Mouse (Mus musculus) heart, embryonic 12.5 days (tissue): ENCODE measurements around the gene Clnk. TPM values are rescaled to one million over a fixed set of nuclear protein-coding genes. Genes with fewer than 3 reads are reported as not detected.

ENCODE experiments used
- ATAC-seq: fragments of 200-750 bp; cut with Nextera tagmentation; 2 replicates; pipeline ENCODE4 v1.8.0; 2017; ENCODE audit warnings: moderate TSS enrichment, moderate library complexity; ENCODE audit not compliant: insufficient number of reproducible peaks, low FRiP score
- H3K27ac ChIP-seq: fragments of 300-500 bp; sonication (generic); 2 replicates; pipeline ENCODE4 v1.5.1; 2016; ENCODE audit warnings: mild to moderate bottlenecking, moderate library complexity; ENCODE audit not compliant: poor library complexity, severe bottlenecking
- H3K27me3 ChIP-seq: fragments of 300-500 bp; sonication (generic); replicated peaks from 2 replicates; pipeline ENCODE4 v1.6.1; 2016; ENCODE audit warnings: mild to moderate bottlenecking, moderate library complexity
- H3K36me3 ChIP-seq: fragments of 300-500 bp; sonication (generic); 2 replicates; pipeline ENCODE4 v1.6.1; 2016; ENCODE audit warnings: mild to moderate bottlenecking, moderate library complexity
- H3K4me1 ChIP-seq: fragments of 300-500 bp; sonication (generic); replicated peaks from 2 replicates; pipeline ENCODE4 v1.6.1; 2016; ENCODE audit warnings: mild to moderate bottlenecking
- H3K4me2 ChIP-seq: fragments of 300-500 bp; sonication (generic); 2 replicates; pipeline ENCODE4 v1.6.1; 2016; ENCODE audit warnings: mild to moderate bottlenecking, moderate library complexity
- H3K4me3 ChIP-seq: fragments of 300-500 bp; sonication (generic); 2 replicates; pipeline ENCODE4 v1.5.1; 2016; ENCODE audit warnings: mild to moderate bottlenecking
- H3K9ac ChIP-seq: fragments of 300-500 bp; sonication (generic); 2 replicates; pipeline ENCODE4 v1.6.1; 2016; ENCODE audit warnings: mild to moderate bottlenecking, moderate library complexity
- H3K9me3 ChIP-seq: fragments of 300-500 bp; sonication (generic); replicated peaks from 2 replicates; pipeline ENCODE4 v1.6.1; 2016; ENCODE audit warnings: mild to moderate bottlenecking, moderate library complexity
- WGBS: fragments of 180-500 bp; shearing (Covaris S2); methylation state at CpG from one replicate; pipeline ENCODE4 v1.1.7; 2016; 5-methylcytosine and 5-hydroxymethylcytosine counted together
- polyA plus RNA-seq: library from polyadenylated mRNA; unstranded; fragments of >200 nt; fragmentation: Nextera tagmentation; extraction: Ambion mirVana; gene quantifications from 2 replicates; pipeline ENCODE4 v1.2.1, GENCODE M21; 2016

The Clnk gene
- polyA plus RNA-seq, 1 experiment from 2014 or later = not detected

- 78% methylated on average over 3 of the region's 3 CpGs for whole genome bisulfite sequencing
- ATAC-seq = no peak
- H3K9ac ChIP-seq = no peak overlapping the region
- no peaks in the 10 kb centered on the region for H3K9me3 ChIP-seq
- H3K4me3 ChIP-seq = no peak overlapping the region
- no peak overlapping the region for H3K4me2 ChIP-seq
- H3K36me3 ChIP-seq = no peaks in the 10 kb centered on the region
- no peaks in the 10 kb centered on the region for H3K27me3 ChIP-seq
- no peak overlapping the region for H3K27ac ChIP-seq
- no peaks in the 10 kb centered on the region for H3K4me1 ChIP-seq
Observed at GRCm38 (mm10) chr5:38875403-38875802, 1.2 kb downstream of the Clnk start.

GRCm38 (mm10) chr5:38874931-38875330 lies 1.7 kb downstream of the Clnk start:
- Histone ChIP-seq H3K36me3 (no peaks in the 10 kb centered on the region), H3K9ac (no peak overlapping the region), H3K27ac (no peak overlapping the region), H3K27me3 (no peaks in the 10 kb centered on the region), H3K4me2 (no peak overlapping the region), H3K9me3 (no peaks in the 10 kb centered on the region), H3K4me1 (no peaks in the 10 kb centered on the region), H3K4me3 (no peak overlapping the region)
- WGBS = 42% methylated on average over 1 of the region's 1 CpGs
- no peak for ATAC-seq

- H3K4me2 ChIP-seq = no peak overlapping the region
- H3K9me3 ChIP-seq = no peaks in the 10 kb centered on the region
- no peak for ATAC-seq
- no peak overlapping the region for H3K9ac ChIP-seq
- H3K4me3 ChIP-seq = no peak overlapping the region
- 87% methylated on average over 3 of the region's 3 CpGs for WGBS
- H3K27me3 ChIP-seq = no peaks in the 10 kb centered on the region
- no peaks in the 10 kb centered on the region for H3K36me3 ChIP-seq
- H3K27ac ChIP-seq = no peak overlapping the region
- H3K4me1 ChIP-seq = no peaks in the 10 kb centered on the region
Observed at GRCm38 (mm10) chr5:38872906-38873305, 3.7 kb downstream of the Clnk start.

GRCm38 (mm10) chr5:38871591-38871990 lies 5.0 kb downstream of the Clnk start:
- Histone ChIP-seq H3K27ac (no peak overlapping the region), H3K27me3 (no peaks in the 10 kb centered on the region), H3K4me3 (no peak overlapping the region), H3K4me1 (no peaks in the 10 kb centered on the region), H3K9ac (no peak overlapping the region), H3K36me3 (no peaks in the 10 kb centered on the region), H3K9me3 (no peaks in the 10 kb centered on the region), H3K4me2 (no peak overlapping the region)
- WGBS = 41% methylated on average over 2 of the region's 2 CpGs
- ATAC-seq = no peak

- Histone ChIP-seq H3K36me3 (no peaks in the 10 kb centered on the region), H3K4me2 (no peak overlapping the region), H3K9ac (no peak overlapping the region), H3K4me1 (no peaks in the 10 kb centered on the region), H3K27ac (no peak overlapping the region), H3K4me3 (no peak overlapping the region), H3K9me3 (no peaks in the 10 kb centered on the region), H3K27me3 (no peaks in the 10 kb centered on the region)
- 60% methylated on average over 12 of the region's 12 CpGs for WGBS
- no peak for ATAC-seq
Observed at GRCm38 (mm10) chr5:38870485-38870884, 6.1 kb downstream of the Clnk start.

- no peaks in the 10 kb centered on the region for H3K27me3 ChIP-seq
- H3K4me1 ChIP-seq = no peaks in the 10 kb centered on the region
- no peaks in the 10 kb centered on the region for H3K9me3 ChIP-seq
- H3K4me2 ChIP-seq = no peak overlapping the region
- no peak overlapping the region for H3K9ac ChIP-seq
- 80% methylated on average over 9 of the region's 9 CpGs for WGBS
- no peak for ATAC-seq
- no peaks in the 10 kb centered on the region for H3K36me3 ChIP-seq
- H3K27ac ChIP-seq = no peak overlapping the region
- no peak overlapping the region for H3K4me3 ChIP-seq
Observed at GRCm38 (mm10) chr5:38869976-38870375, 6.6 kb downstream of the Clnk start.

GRCm38 (mm10) chr5:38864624-38865023 lies 12.0 kb downstream of the Clnk start:
- H3K4me2 ChIP-seq = no peak overlapping the region
- H3K9ac ChIP-seq = no peak overlapping the region
- no peaks in the 10 kb centered on the region for H3K27me3 ChIP-seq
- 71% methylated on average over 6 of the region's 6 CpGs for WGBS
- H3K36me3 ChIP-seq = no peaks in the 10 kb centered on the region
- H3K4me1 ChIP-seq = no peaks in the 10 kb centered on the region
- H3K9me3 ChIP-seq = no peaks in the 10 kb centered on the region
- no peak overlapping the region for H3K4me3 ChIP-seq
- no peak overlapping the region for H3K27ac ChIP-seq
- ATAC-seq = no peak

- Histone ChIP-seq H3K9me3 (no peaks in the 10 kb centered on the region), H3K9ac (no peak overlapping the region), H3K27me3 (no peaks in the 10 kb centered on the region), H3K4me1 (no peaks in the 10 kb centered on the region), H3K36me3 (no peaks in the 10 kb centered on the region), H3K27ac (no peak overlapping the region), H3K4me3 (no peak overlapping the region), H3K4me2 (no peak overlapping the region)
- no peak for ATAC-seq
- WGBS = 36% methylated on average over 3 of the region's 3 CpGs
Observed at GRCm38 (mm10) chr5:38863029-38863428, 13.6 kb downstream of the Clnk start.

- Histone ChIP-seq H3K27ac (no peak overlapping the region), H3K9ac (no peak overlapping the region), H3K27me3 (no peaks in the 10 kb centered on the region), H3K4me3 (no peak overlapping the region), H3K9me3 (no peaks in the 10 kb centered on the region), H3K36me3 (no peaks in the 10 kb centered on the region), H3K4me2 (no peak overlapping the region), H3K4me1 (no peaks in the 10 kb centered on the region)
- WGBS = 66% methylated on average over 13 of the region's 13 CpGs
- ATAC-seq = no peak
Observed at GRCm38 (mm10) chr5:38862288-38862985, 14.2 kb downstream of the Clnk start.

- no peak for ATAC-seq
- no peak overlapping the region for H3K4me3 ChIP-seq
Observed at GRCm38 (mm10) chr5:38858015-38858721, 18.4 kb downstream of the Clnk start.

GRCm38 (mm10) chr5:38857591-38857990 lies 19.0 kb downstream of the Clnk start:
- H3K4me2 ChIP-seq = no peak overlapping the region
- no peaks in the 10 kb centered on the region for H3K36me3 ChIP-seq
- no peak overlapping the region for H3K27ac ChIP-seq
- no peak overlapping the region for H3K9ac ChIP-seq
- H3K4me3 ChIP-seq = no peak overlapping the region
- no peak for ATAC-seq
- no peaks in the 10 kb centered on the region for H3K4me1 ChIP-seq
- peaks cover 2% of the 10 kb centered on the region; the same call in 1 of the 2 replicates for H3K9me3 ChIP-seq
- WGBS = 78% methylated on average over 1 of the region's 1 CpGs
- no peaks in the 10 kb centered on the region for H3K27me3 ChIP-seq

More at GRCm38 (mm10) chr5:38858015-38858721, 18.4 kb downstream of the Clnk start:
- Histone ChIP-seq H3K27ac (no peak overlapping the region), H3K4me2 (no peak overlapping the region), H3K9ac (no peak overlapping the region), H3K36me3 (no peaks in the 10 kb centered on the region), H3K27me3 (no peaks in the 10 kb centered on the region), H3K9me3 (no peaks in the 10 kb centered on the region), H3K4me1 (no peaks in the 10 kb centered on the region)
- WGBS = 53% methylated on average over 4 of the region's 4 CpGs
